Mouse (Mus musculus) MEL-GATA-1-ER (cell line): ENCODE results near the gene Gm20388.

Source experiments
- DNase-seq: peaks from one replicate; pipeline ENCODE4 v3.0.0-alpha.2; 2012; ENCODE audit warnings: low read depth; ENCODE audit errors: extremely low read depth

The Gm20388 gene

DNA sequence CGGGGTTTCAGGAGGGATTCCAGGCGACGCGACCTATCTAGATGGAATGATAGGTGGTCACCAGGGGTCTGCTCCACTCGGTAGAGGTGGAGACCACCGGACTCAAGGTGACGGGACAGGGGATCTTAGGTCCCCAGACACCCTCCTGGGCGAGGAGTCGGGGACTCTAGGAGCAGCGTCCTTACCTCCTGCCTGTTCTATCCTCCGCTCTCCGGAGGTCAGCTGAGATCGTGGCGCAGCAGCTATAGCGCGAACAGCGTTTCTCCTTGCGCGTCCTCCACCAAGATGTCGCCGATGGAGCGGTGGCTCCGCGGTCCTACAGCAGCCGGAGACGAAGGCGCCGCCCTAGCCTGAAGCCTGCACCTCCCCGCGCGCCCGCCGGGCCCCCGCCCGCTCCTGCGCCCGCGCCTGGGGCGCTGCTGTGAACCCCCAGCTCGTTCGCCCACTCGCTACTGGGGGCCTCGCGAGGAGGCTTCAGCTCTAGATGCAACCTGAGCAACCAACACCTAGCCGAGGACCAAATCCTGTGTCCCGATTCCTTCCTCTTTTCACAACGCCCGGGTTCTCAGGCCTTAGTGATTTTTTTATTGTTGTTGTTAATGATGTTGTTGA, 3949.1 kb downstream of the Gm20388 start, which contains the start of gene Ccsap:
Gene Ccsap (minus strand): TSS at position 562 of the 612 bp plus-strand sequence.
- no peak for DNase-seq

DNA sequence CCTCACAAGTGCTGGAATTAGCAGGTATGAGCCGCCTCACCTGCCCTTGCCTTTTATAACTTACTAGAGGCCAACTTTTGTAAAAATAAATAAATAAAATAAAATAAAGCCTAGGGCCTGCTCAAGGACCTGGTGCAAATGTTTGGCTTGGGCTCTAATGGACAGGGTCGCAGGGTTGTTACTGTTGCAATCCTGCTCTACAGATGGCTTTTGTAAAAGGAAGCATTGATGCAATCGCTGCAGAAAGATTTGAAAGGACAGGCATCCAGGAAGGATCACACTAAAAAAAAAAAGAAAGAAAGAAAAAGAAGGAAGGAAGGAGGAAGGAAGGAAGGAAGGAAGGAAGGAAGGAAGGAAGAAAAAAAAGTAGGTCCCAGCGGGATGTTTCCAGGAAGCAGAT, 3949.7 kb downstream of the Gm20388 start:
- DNase-seq: no peak

- DNase-seq: no peak
These were observed 3955.1 kb downstream of the Gm20388 start for GRCm38 (mm10) chr8:123865786-123866185.

DNA sequence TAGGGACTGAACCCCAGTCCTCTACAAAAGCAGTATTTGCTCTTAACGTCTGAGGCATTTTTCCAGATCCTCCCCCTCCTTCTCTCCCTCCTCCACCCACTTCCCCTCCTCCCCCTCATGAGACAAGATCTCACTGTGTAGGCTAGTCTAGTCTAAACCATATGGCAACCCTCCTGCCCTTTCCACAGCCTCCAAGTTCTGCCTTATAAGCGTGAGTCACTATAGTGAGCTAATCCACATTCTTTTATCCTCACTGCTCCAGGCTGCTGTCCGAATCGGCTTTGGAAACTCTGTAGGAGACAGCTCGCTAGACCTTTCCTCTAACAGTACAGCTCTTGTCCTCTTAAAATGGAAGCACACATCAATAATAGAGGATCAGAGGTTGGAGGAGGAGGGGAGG, 3956.3 kb downstream of the Gm20388 start:
- DNase-seq: no peak

DNA sequence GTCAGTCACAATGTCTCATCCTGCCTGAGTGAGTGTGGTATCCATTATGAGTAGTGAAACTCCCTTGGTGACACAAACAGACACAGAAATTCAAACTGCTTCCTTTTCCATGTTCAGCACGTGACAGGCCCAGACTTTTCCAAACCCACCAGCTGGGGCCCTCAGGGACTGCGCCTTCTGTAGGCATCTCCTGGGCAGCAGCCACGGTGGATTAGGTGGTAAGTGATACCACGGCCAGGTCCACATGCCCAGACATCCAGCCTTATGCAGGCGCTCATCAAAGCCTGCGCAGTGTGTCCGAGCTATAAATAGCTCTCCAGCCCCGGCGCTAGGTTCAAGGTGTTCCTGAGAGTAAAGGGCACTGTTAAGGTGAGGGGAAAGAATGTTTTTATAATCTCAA, 3961.4 kb downstream of the Gm20388 start:
- DNase-seq: no peak

- no peak for DNase-seq
These were observed 3962.7 kb downstream of the Gm20388 start for GRCm38 (mm10) chr8:123873364-123873763.

- DNase-seq: no peak
These were observed 3963.7 kb downstream of the Gm20388 start for GRCm38 (mm10) chr8:123874324-123874723.

DNA sequence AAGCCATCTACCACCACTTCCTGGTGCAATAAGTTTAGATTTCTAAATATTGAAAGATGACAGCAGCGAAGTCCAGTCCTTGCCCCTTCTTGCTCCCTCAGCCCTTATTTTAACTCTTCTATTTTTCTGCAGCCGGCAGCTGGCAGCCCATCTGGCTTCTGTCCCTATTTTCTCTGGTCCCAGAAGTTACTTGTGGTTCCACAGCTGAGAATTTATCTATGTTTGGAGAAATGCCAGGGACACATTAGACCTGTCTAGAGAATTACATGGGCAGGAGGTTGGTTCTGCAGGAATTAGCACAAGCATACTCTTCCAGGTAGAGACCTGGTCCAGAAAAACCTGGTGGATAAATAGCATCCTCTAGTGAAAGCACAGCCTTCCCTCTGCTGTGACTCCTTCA, 3967.2 kb downstream of the Gm20388 start:
- DNase-seq: no peak

DNA sequence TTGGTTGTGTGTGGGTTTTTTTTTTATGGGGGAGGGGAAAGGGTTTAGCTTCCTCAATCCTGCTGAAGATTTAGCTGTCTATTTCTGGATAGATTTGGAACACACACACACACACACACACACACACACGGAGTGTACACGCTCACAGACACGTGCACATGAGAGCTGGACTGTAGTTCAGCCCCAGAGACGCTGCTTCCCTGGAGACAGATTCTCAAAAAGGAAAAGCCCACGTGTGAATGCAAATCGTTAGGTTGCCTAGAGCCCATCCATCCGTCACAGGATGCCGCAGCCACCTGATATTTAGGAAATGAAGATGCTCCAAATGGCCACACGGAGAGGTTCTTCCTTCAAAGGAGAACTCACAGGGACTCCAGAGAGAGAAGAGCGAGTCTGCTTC, 3969.6 kb downstream of the Gm20388 start:
- DNase-seq: no peak

DNA sequence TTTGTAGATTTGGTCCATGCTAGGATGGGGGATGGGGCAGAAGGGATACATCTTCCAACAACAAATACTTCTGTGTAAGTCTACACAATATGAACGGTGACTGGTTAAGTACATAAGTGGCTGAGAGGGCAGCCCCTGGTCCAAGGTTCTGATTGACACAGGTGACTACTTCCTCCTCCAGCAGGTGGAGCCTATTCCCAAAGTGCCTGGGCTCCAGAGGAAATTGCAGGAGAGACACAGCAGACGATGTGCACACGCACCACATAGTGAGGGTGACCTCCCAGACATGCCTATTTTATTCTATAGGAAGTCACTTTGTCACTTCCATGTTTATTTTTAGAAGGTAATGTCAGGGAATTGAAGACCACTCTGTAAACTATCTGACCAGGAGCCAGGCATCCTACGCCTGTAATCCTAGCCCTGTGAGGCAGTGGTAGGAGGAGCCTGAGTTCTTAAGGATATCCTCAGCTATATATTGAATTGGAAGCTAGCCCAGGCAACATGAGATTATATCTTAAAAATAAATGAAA, 3970.2 kb downstream of the Gm20388 start:
- DNase-seq: no peak

DNA sequence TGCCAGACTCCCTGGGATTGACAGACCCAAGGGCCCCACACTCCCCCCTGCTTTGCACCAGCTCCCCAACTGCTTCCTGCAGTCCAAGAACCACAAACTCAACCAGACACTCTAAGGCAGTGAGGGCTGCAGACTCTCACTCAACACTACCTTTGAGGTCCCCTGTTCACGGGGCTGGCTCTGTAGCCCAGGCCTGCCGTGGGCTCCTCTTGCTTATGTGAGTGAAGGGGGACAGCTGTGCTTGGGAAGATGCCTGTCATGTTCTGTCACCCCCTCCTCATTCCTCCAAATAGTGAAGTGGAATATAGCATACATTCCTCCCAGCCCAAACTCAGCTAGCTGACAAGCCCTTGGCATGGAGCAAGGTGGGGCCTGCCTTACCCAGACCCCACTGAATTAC, 3971.8 kb downstream of the Gm20388 start:
- no peak for DNase-seq

- no peak for DNase-seq
These were observed 3972.5 kb downstream of the Gm20388 start for GRCm38 (mm10) chr8:123883094-123883493.

GRCm38 (mm10) chr8:123884721-123885565, 3974.3 kb downstream of the Gm20388 start:
- DNase-seq: no peak

DNA sequence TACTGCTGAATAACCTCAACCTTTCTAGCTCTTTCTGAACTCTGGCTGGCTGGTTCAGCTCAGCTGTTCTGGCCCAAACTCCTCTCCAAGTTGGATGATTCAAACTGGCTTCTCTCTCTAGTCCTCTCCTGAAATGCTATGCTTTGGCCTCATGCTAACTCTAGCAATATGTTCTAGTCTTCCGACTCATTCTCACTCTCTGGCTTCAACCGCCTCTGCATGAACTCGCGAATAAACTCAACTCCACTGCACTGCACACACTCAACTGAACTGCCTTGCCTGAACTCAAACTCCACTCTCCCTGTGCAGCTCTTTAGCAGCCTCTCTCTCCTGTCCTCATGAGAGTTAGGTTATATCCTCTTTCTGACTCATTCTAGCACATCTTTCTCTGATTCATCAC, 3976.5 kb downstream of the Gm20388 start:
- no peak for DNase-seq

DNA sequence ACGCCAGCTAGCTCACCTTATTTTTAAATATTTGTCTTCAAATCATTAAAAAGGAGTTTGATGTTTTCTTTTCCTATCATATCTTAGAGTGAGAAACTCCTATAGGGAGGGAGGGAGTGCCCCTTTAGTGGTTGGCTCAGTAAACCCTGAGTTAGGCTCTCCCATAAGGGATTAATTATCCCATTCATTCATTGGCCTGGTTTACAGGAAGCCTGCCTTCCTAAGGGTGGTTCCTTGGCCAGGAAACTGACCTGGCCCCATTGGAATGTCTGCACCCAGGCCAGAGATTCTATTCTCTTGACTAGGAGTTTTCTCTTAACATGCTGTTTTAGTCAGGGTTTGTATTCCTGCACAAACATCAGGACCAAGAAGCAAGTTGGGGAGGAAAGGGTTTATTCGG, 3977.3 kb downstream of the Gm20388 start:
- no peak for DNase-seq

DNA sequence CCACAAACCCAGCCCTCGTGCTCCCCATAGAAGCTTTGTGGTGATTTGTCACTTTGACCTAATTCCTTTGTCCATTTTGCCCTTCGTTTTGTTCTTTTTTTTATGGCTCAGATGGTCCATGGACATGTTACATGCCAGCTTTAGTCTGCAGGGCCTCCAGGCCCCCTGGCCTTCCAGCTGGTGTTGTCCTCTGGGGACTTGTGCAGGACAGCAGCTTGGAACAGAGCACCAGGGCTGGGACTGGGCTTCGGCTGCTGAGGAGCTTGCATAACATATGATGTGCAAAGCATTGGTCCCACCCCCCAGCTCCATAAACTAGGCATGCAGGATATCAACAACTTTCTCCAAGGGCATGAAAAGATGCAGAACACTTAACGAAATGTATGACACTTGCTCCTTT, 3979.2 kb downstream of the Gm20388 start:
- DNase-seq: no peak

GRCm38 (mm10) chr8:123891271-123891670, 3980.6 kb downstream of the Gm20388 start:
- DNase-seq: peak; percentile 7

DNA sequence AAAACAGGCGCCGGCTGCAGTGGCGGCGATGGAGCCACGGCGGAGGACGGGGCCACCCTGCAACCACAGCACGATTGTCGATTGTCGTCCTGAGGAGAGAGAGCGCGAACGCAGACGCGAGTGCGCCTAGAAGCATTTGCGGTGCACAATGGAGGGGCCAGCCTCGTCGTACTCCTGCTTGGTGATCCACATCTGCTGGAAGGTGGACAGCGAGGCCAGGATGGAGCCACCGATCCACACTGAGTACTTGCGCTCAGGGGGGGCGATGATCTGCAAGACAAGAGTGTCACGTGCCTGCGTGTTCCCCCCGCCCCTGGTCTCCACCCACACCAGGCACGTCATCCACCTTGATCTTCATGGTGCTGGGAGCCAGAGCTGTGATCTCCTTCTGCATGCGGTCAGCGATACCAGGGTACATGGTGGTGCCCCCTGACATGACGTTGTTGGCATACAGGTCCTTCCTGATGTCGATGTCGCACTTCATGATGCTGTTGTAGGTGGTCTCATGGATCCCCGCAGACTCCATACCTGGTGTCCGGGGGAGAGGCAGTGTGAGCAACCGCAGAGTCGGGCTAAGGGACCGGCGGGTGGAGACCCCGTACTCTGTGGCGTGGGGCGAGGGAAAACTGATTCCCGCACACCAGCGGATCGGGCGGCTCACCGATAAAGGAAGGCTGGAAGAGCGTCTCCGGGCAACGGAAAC, 3981.4 kb downstream of the Gm20388 start:
- no peak for DNase-seq

DNA sequence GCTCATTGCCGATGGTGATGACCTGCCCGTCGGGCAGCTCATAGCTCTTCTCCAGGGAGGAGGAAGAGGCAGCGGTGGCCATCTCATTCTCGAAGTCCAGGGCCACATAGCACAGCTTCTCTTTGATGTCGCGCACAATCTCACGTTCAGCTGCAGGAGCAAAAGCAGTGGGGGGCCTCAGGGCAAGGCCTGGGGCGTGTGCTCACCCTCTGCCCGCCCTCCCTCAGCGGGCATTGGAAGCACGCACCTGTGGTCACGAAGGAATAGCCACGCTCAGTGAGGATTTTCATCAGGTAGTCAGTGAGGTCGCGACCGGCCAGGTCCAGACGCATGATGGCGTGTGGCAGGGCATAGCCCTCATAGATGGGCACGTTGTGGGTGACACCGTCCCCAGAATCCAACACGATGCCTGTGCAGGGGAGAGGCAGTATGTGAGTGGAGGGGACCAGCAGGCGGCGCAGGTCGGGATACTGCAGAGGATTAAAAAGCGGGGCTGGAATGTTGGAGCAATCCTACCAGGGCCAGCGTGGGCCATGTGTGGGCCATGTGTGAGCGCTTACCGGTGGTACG, 3982.0 kb downstream of the Gm20388 start:
- no peak for DNase-seq

DNA sequence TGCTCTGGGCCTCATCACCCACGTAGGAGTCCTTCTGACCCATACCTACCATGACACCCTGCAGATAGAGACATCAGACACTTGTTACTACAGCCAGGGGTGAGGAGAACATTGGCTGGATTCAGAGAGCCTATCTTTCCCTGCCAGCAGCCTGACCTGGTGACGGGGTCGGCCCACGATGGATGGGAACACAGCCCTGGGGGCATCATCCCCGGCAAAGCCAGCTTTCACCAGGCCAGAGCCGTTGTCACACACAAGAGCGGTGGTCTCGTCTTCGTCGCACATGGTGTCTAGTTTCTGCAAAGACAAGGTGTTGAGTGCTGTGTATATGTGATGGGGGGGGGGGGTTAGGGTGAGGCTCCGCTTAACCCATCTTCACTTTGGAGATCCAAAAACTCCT, 3982.8 kb downstream of the Gm20388 start:
- DNase-seq: no peak

GRCm38 (mm10) chr8:123894502-123895097, 3984.0 kb downstream of the Gm20388 start, which contains the start of gene Acta1:
Gene Acta1 (minus strand): TSS chr8:123894751.
- DNase-seq: no peak
